Mouse (Mus musculus) v-Abl transformed pro-B cells (cell line): ENCODE data around the gene Cdkn3.

ENCODE experiments used
- in situ Hi-C, 2 experiments: fragments of 400-800 bp; cut with MboI; formaldehyde crosslinking; loops; one replicate each; pipeline ENCODE4 v1.15.1; 2025; ENCODE audit not compliant: unreplicated experiment in 2 of 2

Gene Cdkn3

DNA sequence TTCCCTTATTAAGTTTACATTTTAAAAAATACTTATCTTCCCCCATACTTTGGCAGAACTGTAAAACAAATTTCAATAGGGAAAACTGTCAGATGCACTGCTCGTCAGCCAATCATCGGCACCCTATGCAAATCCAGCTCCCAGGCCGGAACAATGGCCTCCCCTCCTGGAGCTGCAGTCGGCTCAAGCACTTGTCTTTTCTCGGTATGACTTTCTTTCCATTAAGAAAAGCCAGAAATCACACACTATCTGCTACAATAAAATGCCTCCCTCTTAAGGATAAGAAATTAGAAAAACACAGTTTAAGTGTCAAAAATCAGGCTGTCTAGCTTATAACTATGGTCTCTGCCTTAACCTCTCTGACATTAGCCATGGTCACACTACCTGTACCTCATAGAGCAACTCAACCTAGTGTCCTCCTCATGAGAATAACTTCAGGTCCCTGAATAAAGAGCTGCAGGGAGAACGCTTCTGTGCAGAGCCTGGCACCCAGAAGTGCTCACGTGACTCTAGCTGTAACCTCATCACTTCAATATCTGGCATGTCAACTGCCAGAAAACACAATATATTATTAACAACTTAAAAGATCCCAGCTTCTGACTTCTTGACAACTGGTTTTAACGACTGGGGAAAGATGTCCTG, 22.0 kb downstream of the Cdkn3 start:
- in situ Hi-C loops = no loop called here

DNA sequence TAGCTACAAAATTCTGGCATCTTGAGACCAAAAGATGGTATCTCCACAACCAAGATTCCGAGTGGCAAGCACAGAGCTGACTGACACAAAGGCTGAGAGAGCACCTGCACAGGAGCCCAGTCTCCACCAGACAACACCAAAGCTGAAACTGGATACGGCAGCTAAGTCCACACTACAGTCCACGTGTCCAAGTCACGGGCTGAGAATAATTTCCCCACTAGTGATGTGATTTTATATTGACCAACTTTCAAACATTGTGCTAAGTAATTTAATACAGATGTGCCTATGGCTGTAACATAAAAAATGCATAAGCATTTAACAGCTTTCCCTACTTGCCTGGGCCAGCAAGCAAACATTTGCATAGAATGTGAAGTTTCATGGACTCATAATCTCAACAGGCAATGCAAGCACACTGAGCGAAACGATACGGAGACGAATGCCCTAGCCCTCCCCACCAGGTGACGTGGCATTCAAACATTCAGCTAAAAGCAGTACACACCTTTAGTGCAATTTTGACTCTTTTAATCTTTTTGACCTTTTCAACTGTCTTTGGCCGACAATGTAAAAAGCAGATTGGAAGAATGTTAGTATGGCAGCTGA, 23.1 kb downstream of the Cdkn3 start:
- in situ Hi-C loops = no loop called here

GRCm38 (mm10) chr14:46785247-46785646, 24.9 kb downstream of the Cdkn3 start:
- in situ Hi-C loops = loop anchor here in 1 of 2 experiments (5.0 kb wide), 1 partner anchor 37 kb away; the partner anchor contains the start of gene Gmfb

- in situ Hi-C loops = loop anchor here in 1 of 2 experiments (5.0 kb wide), 1 partner anchor 35 kb away; the partner anchor contains the start of gene Gmfb
Observed at GRCm38 (mm10) chr14:46787454-46787786, 27.1 kb downstream of the Cdkn3 start.

DNA sequence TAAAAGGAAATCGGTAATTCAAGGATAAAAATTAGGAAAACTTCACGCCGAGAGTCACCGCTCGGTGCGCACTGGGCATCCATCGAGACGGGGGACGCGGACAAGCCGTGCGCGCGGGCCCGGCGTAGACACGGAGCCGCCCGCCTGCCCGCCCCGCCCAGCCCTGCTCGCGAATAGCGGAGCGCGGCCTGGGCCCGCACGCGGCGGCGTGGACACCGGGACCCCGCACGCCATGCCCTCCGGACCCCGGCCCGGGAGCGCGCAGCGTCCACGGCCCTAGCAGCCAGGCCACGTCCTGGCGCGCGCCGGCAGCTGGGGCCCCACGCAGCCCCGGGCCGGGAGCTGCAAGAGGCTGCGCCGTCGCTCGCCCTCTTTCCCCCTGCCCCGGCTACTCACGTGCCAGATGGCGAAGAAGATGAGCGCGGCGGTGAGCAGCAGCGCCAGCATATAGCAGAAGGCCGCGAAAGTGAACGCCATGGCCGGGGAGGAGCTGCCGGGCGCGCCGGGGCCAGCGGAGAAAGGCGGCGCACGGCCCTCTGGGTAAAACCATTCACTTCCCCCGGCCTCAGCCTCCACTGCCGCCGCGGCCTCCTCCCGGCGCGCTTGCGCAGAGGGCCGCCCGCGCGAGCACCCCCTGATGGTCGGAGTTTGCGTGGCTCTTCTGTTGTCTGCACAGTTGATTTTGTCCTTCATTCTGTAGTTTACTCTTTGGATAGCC, 27.6 kb downstream of the Cdkn3 start, which contains the start of gene Cnih1:
Gene Cnih1, minus strand, starts transcription at position 625 of the 718 bp plus-strand sequence.
- in situ Hi-C loops = loop anchor here in 1 of 2 experiments (5.0 kb wide), 1 partner anchor 34 kb away; the partner anchor contains the start of gene Gmfb

- in situ Hi-C loops = loop anchor here in 1 of 2 experiments (5.0 kb wide), 1 partner anchor 34 kb away; the partner anchor contains the start of gene Gmfb
Observed at GRCm38 (mm10) chr14:46788505-46788901, 28.2 kb downstream of the Cdkn3 start.

- in situ Hi-C loops = no loop called here
Observed at GRCm38 (mm10) chr14:46790303-46790702, 30.0 kb downstream of the Cdkn3 start.

GRCm38 (mm10) chr14:46790723-46791122, 30.4 kb downstream of the Cdkn3 start:
- in situ Hi-C loops = no loop called here

- in situ Hi-C loops = no loop called here
Observed at GRCm38 (mm10) chr14:46794157-46794556, 33.8 kb downstream of the Cdkn3 start.

- in situ Hi-C loops = loop anchor here in 1 of 2 experiments (25.0 kb wide), 1 partner anchor 1589 kb away; the partner anchor contains the start of genes Gpr137c and Txndc16
Observed at GRCm38 (mm10) chr14:46800684-46801345, 40.5 kb downstream of the Cdkn3 start.

DNA sequence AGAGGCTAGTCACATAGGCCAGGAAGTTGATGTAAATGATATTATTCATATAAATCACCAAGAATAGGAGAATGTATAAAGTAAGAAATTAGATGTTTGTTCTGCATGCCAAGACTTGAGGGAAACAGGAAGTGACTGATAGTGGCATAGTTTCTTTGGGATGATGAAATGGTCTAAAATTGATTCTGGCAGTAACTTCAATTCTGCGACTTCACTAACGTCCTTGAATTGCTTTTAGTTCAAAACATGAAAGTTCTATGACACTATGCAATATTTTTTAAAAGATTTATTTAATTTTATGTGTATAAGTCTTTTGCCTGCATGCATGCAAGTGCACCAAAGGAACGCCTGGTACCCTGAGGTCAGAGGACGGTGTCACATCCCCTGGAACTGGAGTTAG, 42.9 kb downstream of the Cdkn3 start:
- in situ Hi-C loops = loop anchor here in 1 of 2 experiments (25.0 kb wide), 1 partner anchor 1591 kb away; the partner anchor contains the start of genes Gpr137c and Txndc16

DNA sequence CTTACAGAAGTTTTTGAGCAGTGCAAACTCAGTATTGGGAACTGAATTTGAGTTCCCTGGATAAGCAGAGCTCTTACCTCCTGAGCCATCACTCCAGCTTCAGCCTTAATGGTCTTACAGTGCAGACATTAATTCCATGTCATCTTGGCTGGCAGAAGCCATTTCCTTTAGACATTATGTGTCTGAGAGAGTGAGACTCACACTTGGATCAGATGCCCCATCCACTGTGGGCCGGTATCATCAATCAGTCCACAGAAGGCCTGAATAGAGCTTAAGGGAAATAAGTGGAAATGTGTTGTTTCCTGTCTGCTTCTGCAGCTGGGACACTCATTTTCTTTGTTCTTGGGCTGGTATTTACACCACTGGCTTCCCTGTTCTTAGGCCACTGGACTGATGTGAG, 43.5 kb downstream of the Cdkn3 start:
- in situ Hi-C loops = loop anchor here in 1 of 2 experiments (25.0 kb wide), 1 partner anchor 1591 kb away; the partner anchor contains the start of genes Gpr137c and Txndc16

DNA sequence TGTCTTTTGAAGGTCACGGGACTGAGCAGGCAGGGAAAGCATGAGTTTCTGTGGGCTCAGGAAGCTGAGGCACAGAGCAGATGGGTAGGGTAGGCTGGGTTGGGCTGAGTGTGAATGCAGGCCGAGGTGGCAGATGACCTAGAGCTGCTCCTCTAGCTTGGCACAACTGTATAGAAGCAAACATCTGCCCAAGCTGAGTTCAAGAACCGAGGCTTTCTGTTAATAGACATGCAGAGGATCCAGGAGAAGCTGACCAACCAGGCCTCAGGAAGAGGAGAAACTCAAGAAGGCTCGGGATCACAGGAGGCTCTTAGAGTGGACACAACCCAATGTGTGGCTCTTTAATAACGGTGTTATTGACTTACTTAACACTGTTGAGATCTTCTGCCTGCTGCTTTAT, 45.8 kb downstream of the Cdkn3 start:
- in situ Hi-C loops = loop anchor here in 1 of 2 experiments (25.0 kb wide), 1 partner anchor 1594 kb away; the partner anchor contains the start of genes Gpr137c and Txndc16

GRCm38 (mm10) chr14:46807927-46808326, 47.6 kb downstream of the Cdkn3 start:
- in situ Hi-C loops = loop anchor here in 1 of 2 experiments (25.0 kb wide), 1 partner anchor 1596 kb away; the partner anchor contains the start of genes Gpr137c and Txndc16

- in situ Hi-C loops = loop anchor here in 1 of 2 experiments (25.0 kb wide), 1 partner anchor 1603 kb away; the partner anchor contains the start of genes Gpr137c and Txndc16
Observed at GRCm38 (mm10) chr14:46815640-46816039, 55.3 kb downstream of the Cdkn3 start.

DNA sequence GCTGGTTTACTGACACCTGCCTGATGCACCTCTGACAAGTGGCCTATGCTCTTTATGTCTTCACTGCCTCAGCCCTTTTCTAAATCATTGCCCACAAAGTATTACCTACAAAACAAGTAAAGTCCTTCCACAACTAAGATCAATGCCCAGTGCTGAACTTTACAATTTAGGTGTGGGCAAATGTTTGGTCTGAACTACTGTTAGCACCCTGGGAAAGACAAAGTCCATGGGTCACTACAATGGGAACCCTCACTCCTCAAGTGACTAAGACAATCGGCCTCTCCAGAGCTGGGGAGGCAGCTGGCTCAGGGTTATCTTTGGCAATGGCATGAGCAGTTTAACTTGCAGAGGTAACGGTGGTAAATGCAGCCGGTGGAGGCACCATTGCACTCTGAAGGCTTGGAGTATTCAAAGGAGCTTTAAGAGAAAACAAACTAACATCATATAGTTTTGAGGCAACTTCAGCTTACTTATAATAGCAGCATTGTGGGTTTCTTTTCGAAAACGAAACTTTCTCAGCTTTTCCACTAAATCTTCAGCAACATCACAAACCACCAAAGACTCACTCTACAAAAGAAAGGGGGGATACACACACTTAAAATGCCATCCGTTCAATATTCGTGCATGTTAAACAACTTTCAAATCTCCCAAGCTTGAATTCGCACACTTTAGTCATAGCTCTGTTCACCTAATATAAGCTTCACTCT, 56.7 kb downstream of the Cdkn3 start:
- in situ Hi-C loops = loop anchor here in 1 of 2 experiments (25.0 kb wide), 1 partner anchor 1605 kb away; the partner anchor contains the start of genes Gpr137c and Txndc16

DNA sequence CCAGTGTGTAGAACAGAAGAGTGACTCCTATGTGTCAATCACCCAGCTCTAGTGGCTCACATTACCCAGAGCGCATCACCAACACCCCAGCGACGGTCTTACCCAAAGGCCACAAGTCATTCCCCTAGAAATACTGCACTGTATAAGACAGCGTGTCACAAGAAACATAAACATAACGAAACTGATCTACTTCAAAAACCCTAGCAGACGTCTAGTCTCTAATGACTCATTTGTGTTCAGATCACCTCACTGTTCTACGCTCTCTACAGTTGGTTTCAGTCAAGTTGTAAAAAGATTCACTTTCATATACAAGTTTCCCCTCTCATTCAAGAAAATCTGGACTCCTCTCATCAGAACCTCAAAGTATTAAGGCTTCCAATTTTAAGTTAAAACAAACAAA, 58.4 kb downstream of the Cdkn3 start:
- in situ Hi-C loops = loop anchor here in 1 of 2 experiments (25.0 kb wide), 1 partner anchor 1606 kb away; the partner anchor contains the start of genes Gpr137c and Txndc16

GRCm38 (mm10) chr14:46819961-46820360, 59.6 kb downstream of the Cdkn3 start:
- in situ Hi-C loops = loop anchor here in 1 of 2 experiments (5.0 to 25.0 kb wide), 2 partner anchors 33 to 1608 kb away; partner anchors contain the start of genes Cnih1, Gpr137c and Txndc16
